Mouse (Mus musculus): ENCODE measurements around the gene Prkab2.
A peak's percentile ranks its signal among the peaks of the same experiment; 100 is the strongest.

Gene Prkab2

GRCm38 (mm10) chr3:97691443-97692017 lies 33.5 kb downstream of the Prkab2 start:
- DNase-seq (ENCODE audit: low read depth, low spot score): no peak

GRCm38 (mm10) chr3:97693806-97694205 lies 35.8 kb downstream of the Prkab2 start:
- no peak for DNase-seq (ENCODE audit: low read depth, low spot score)

- DNase-seq (ENCODE audit: low read depth, low spot score): no peak
Observed at GRCm38 (mm10) chr3:97696866-97697265, 38.9 kb downstream of the Prkab2 start.

GRCm38 (mm10) chr3:97697291-97697690 lies 39.3 kb downstream of the Prkab2 start:
- no peak for DNase-seq (ENCODE audit: low read depth, low spot score)

- DNase-seq (ENCODE audit: low read depth, low spot score): no peak
Observed at GRCm38 (mm10) chr3:97699061-97699460, 41.1 kb downstream of the Prkab2 start.

- no peak for DNase-seq (ENCODE audit: low read depth, low spot score)
Observed at GRCm38 (mm10) chr3:97701198-97701597, 43.2 kb downstream of the Prkab2 start.

GRCm38 (mm10) chr3:97702448-97703080 lies 44.6 kb downstream of the Prkab2 start:
- no peak for DNase-seq (ENCODE audit: low read depth, low spot score)

- DNase-seq (ENCODE audit: low read depth, low spot score): no peak
Observed at GRCm38 (mm10) chr3:97705508-97705907, 47.5 kb downstream of the Prkab2 start.

- DNase-seq (ENCODE audit: low read depth, low spot score): no peak
Observed at GRCm38 (mm10) chr3:97706561-97706960, 48.6 kb downstream of the Prkab2 start.

GRCm38 (mm10) chr3:97710134-97710533 lies 52.1 kb downstream of the Prkab2 start:
- DNase-seq (ENCODE audit: low read depth, low spot score): no peak

- no peak for DNase-seq (ENCODE audit: low read depth, low spot score)
Observed at GRCm38 (mm10) chr3:97710881-97711280, 52.9 kb downstream of the Prkab2 start.

- DNase-seq (ENCODE audit: low read depth, low spot score): peak; percentile 23
Observed at GRCm38 (mm10) chr3:97715922-97716321, 57.9 kb downstream of the Prkab2 start.

- no peak for DNase-seq (ENCODE audit: low read depth, low spot score)
Observed at GRCm38 (mm10) chr3:97719116-97719515, 61.1 kb downstream of the Prkab2 start.
